Mouse (Mus musculus) intestine, embryonic 16.5 days (tissue): ENCODE measurements around the gene Kctd18. TPM values are rescaled to one million over a fixed set of nuclear protein-coding genes. Genes with fewer than 3 reads are reported as not detected.

Experiments
- ATAC-seq: fragments of 200-750 bp; cut with Nextera tagmentation; 2 replicates; pipeline ENCODE4 v1.8.0; 2017; ENCODE audit warnings: moderate TSS enrichment, moderate library complexity
- H3K27ac ChIP-seq: fragments of 300-500 bp; sonication (generic); 2 replicates; pipeline ENCODE4 v1.5.1; 2014; ENCODE audit warnings: mild to moderate bottlenecking, low read length
- H3K27me3 ChIP-seq: fragments of 300-500 bp; sonication (generic); replicated peaks from 2 replicates; pipeline ENCODE4 v1.6.1; 2014; ENCODE audit warnings: low read length, control low read depth, mixed read lengths; ENCODE audit not compliant: control insufficient read depth, insufficient read depth
- H3K36me3 ChIP-seq: fragments of 300-500 bp; sonication (generic); 2 replicates; pipeline ENCODE4 v1.6.1; 2014; ENCODE audit warnings: low read length, control low read depth; ENCODE audit not compliant: control insufficient read depth, insufficient read depth
- H3K4me1 ChIP-seq: fragments of 300-500 bp; sonication (generic); 2 replicates; pipeline ENCODE4 v1.6.1; 2014; ENCODE audit warnings: low read length, control low read depth, mixed read lengths; ENCODE audit not compliant: control insufficient read depth, insufficient read depth
- H3K4me2 ChIP-seq: fragments of 300-500 bp; sonication (generic); 2 replicates; pipeline ENCODE4 v1.6.1; 2014; ENCODE audit warnings: low read depth, low read length, control low read depth
- H3K4me3 ChIP-seq: fragments of 300-500 bp; sonication (generic); 2 replicates; pipeline ENCODE4 v1.5.1; 2014; ENCODE audit warnings: mild to moderate bottlenecking, low read length
- H3K9ac ChIP-seq: fragments of 300-500 bp; sonication (generic); 2 replicates; pipeline ENCODE4 v1.6.1; 2014; ENCODE audit warnings: low read depth, low read length
- H3K9me3 ChIP-seq: fragments of 300-500 bp; sonication (generic); 2 replicates; pipeline ENCODE4 v1.6.1; 2016; ENCODE audit warnings: low read length, control low read depth; ENCODE audit not compliant: control insufficient read depth
- WGBS: fragments of 180-500 bp; shearing (Covaris S2); extraction: QIAGEN DNeasy Blood & Tissue Kit; methylation state at CpG from one replicate; pipeline ENCODE4 v1.1.7; 2014; 5-methylcytosine and 5-hydroxymethylcytosine counted together
- polyA plus RNA-seq: library from polyadenylated mRNA; unstranded; fragments of >200 nt; fragmentation: Nextera tagmentation; extraction: Ambion mirVana; gene quantifications from 2 replicates; pipeline ENCODE4 v1.2.1, GENCODE M21; 2015

Gene Kctd18
- polyA plus RNA-seq, 1 experiment from 2014 or later: 9.0 TPM

- Histone ChIP-seq H3K9me3 (no peaks in the 10 kb centered on the region), H3K4me2 (no peak overlapping the region), H3K9ac (no peak overlapping the region), H3K4me3 (no peak overlapping the region), H3K27ac (peak overlapping the region; percentile 48; the same call in 1 of the 2 replicates), H3K27me3 (no peaks in the 10 kb centered on the region), H3K36me3 (no peaks in the 10 kb centered on the region), H3K4me1 (peaks cover 15% of the 10 kb centered on the region)
- peak; percentile 39; the same call in 1 of the 2 replicates for ATAC-seq
- 82% methylated on average over 3 of the region's 3 CpGs for WGBS
Measured at GRCm38 (mm10) chr1:57998146-57998545, 20.6 kb downstream of the Kctd18 start.

- Histone ChIP-seq H3K4me2 (peak overlapping the region; percentile 86), H3K4me3 (peak overlapping the region; percentile 92), H3K27ac (peak overlapping the region; percentile 79), H3K27me3 (no peaks in the 10 kb centered on the region), H3K9me3 (no peaks in the 10 kb centered on the region), H3K9ac (peak overlapping the region; percentile 85), H3K4me1 (peaks cover 15% of the 10 kb centered on the region), H3K36me3 (no peaks in the 10 kb centered on the region)
- peak; percentile 83 for ATAC-seq
- WGBS: 0% methylated on average over 29 of the region's 29 CpGs
Measured at GRCm38 (mm10) chr1:57996133-57996615, 22.6 kb downstream of the Kctd18 start.

GRCm38 (mm10) chr1:57995432-57996132 is 23.2 kb downstream of the Kctd18 start, which contains the start of gene Sgo2a:
Gene Sgo2a, plus strand, starts transcription at chr1:57995971.
- no peaks in the 10 kb centered on the region for H3K36me3 ChIP-seq
- ATAC-seq: peak; percentile 98
- H3K4me2 ChIP-seq: peak within 1 kb of the TSS; percentile 86
- H3K4me1 ChIP-seq: peaks cover 15% of the 10 kb centered on the region
- peak within 1 kb of the TSS; percentile 92 for H3K4me3 ChIP-seq
- no peaks in the 10 kb centered on the region for H3K9me3 ChIP-seq
- H3K27me3 ChIP-seq: no peaks in the 10 kb centered on the region
- 7% methylated on average over 30 of the region's 30 CpGs for WGBS
- peak within 1 kb of the TSS; percentile 79 for H3K27ac ChIP-seq
- peak within 1 kb of the TSS; percentile 85 for H3K9ac ChIP-seq

- H3K4me2 ChIP-seq: no peak overlapping the region
- WGBS: 86% methylated on average over 2 of the region's 2 CpGs
- no peak for ATAC-seq
- no peak overlapping the region for H3K9ac ChIP-seq
- no peaks in the 10 kb centered on the region for H3K4me1 ChIP-seq
- H3K9me3 ChIP-seq: no peaks in the 10 kb centered on the region
- H3K27me3 ChIP-seq: no peaks in the 10 kb centered on the region
- no peak overlapping the region for H3K27ac ChIP-seq
- H3K4me3 ChIP-seq: no peak overlapping the region
- H3K36me3 ChIP-seq: no peaks in the 10 kb centered on the region
Measured at GRCm38 (mm10) chr1:57991277-57991676, 27.5 kb downstream of the Kctd18 start.

DNA sequence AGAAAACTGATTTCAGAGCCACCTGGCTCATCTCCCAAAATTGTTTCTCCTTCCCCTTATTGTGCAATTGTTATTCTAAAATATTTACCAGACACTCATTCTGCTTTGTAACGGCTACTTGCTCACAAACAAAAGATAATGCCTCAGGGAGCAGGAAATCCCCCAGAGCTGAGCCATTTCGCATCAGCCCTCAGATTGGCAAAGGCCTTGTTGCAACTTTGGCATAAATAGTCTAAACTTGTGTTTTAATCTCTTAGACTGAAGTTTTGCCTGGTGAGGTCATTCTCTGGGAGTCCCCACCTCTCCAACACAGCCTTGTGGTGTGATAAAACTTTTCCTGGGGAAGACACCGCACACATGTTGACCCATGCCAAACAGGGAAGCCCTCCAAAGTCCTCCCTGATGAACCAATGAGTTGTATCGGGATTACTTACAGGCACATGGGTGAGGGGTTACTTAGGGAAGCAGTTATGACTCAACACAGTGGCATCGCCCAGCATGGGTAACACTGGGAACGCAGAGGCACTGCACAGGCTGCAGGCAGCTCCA is 29.6 kb downstream of the Kctd18 start:
- 66% methylated on average over 6 of the region's 6 CpGs for WGBS
- ATAC-seq: no peak
- Histone ChIP-seq H3K4me2 (no peak overlapping the region), H3K9ac (no peak overlapping the region), H3K4me3 (no peak overlapping the region), H3K9me3 (no peaks in the 10 kb centered on the region), H3K27me3 (no peaks in the 10 kb centered on the region), H3K4me1 (no peaks in the 10 kb centered on the region), H3K36me3 (no peaks in the 10 kb centered on the region), H3K27ac (no peak overlapping the region)

- Histone ChIP-seq H3K27me3 (no peaks in the 10 kb centered on the region), H3K4me2 (no peak overlapping the region), H3K4me1 (no peaks in the 10 kb centered on the region), H3K36me3 (no peaks in the 10 kb centered on the region), H3K9ac (no peak overlapping the region), H3K9me3 (no peaks in the 10 kb centered on the region), H3K27ac (no peak overlapping the region), H3K4me3 (no peak overlapping the region)
- WGBS: 89% methylated on average over 3 of the region's 3 CpGs
- no peak for ATAC-seq
Measured at GRCm38 (mm10) chr1:57976860-57977259, 41.9 kb downstream of the Kctd18 start.

GRCm38 (mm10) chr1:57971588-57971987 is 47.2 kb downstream of the Kctd18 start:
- Histone ChIP-seq H3K27me3 (no peaks in the 10 kb centered on the region), H3K9me3 (no peaks in the 10 kb centered on the region), H3K4me1 (no peaks in the 10 kb centered on the region; the same call in 1 of the 2 replicates), H3K4me3 (no peak overlapping the region), H3K36me3 (no peaks in the 10 kb centered on the region), H3K9ac (no peak overlapping the region), H3K27ac (no peak overlapping the region), H3K4me2 (no peak overlapping the region)
- no peak for ATAC-seq
- WGBS: 62% methylated on average over 2 of the region's 2 CpGs

GRCm38 (mm10) chr1:57969327-57970271 is 49.2 kb downstream of the Kctd18 start:
- Histone ChIP-seq H3K27me3 (no peaks in the 10 kb centered on the region), H3K4me2 (peak overlapping the region; percentile 83), H3K4me3 (peak overlapping the region; percentile 84), H3K9me3 (no peaks in the 10 kb centered on the region), H3K9ac (peak overlapping the region; percentile 92), H3K4me1 (no peaks in the 10 kb centered on the region; the same call in 1 of the 2 replicates), H3K36me3 (no peaks in the 10 kb centered on the region), H3K27ac (peak overlapping the region; percentile 73)
- ATAC-seq: peak; percentile 99
- under 1% methylated on average over 65 of the region's 65 CpGs for WGBS

DNA sequence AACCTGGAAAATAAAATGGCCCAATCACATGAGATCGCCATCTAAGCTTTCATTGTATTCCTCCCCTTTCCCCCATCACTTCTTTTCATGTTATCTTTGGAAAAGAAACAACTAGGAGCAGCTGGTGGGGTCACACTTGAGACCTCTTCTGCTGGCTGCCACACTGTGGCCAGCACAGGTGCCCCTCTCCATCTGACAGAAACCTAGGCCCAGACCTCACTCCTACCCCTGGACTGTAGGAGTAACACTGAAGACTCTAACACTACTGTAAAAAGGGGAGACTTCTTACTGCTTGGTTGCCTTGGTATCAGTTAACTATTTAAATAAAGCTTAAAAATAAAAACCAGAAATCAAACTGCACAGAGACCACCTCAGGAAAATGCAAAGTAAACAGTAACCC is 63.0 kb downstream of the Kctd18 start:
- Histone ChIP-seq H3K36me3 (peaks cover 4% of the 10 kb centered on the region), H3K4me3 (no peak overlapping the region), H3K27me3 (no peaks in the 10 kb centered on the region), H3K4me2 (no peak overlapping the region), H3K9ac (no peak overlapping the region), H3K4me1 (no peaks in the 10 kb centered on the region), H3K9me3 (no peaks in the 10 kb centered on the region), H3K27ac (no peak overlapping the region)
- no peak for ATAC-seq
- WGBS: 94% methylated on average over 1 of the region's 1 CpGs
